Mouse (Mus musculus) testis, postnatal 14 days (tissue): Measurements from ENCODE around the gene Ntrk1.

Source experiments
- DNase-seq: peaks from one replicate; pipeline ENCODE4 v3.0.0; 2021; ENCODE audit warnings: low spot score

Gene Ntrk1

GRCm38 (mm10) chr3:87785626-87786214 is 9.2 kb downstream of the Ntrk1 start:
- no peak for DNase-seq

- no peak for DNase-seq
Measured at GRCm38 (mm10) chr3:87785156-87785555, 9.8 kb downstream of the Ntrk1 start.

- no peak for DNase-seq
Measured at GRCm38 (mm10) chr3:87783282-87784023, 11.5 kb downstream of the Ntrk1 start.

GRCm38 (mm10) chr3:87779086-87779485 is 15.9 kb downstream of the Ntrk1 start:
- no peak for DNase-seq

- DNase-seq, result no peak
Measured at GRCm38 (mm10) chr3:87778283-87778682, 16.7 kb downstream of the Ntrk1 start.

- DNase-seq, result no peak
Measured at GRCm38 (mm10) chr3:87771088-87771487, 23.9 kb downstream of the Ntrk1 start.

- DNase-seq, result peak; percentile 58
Measured at GRCm38 (mm10) chr3:87770280-87770679, 24.7 kb downstream of the Ntrk1 start.

GRCm38 (mm10) chr3:87769506-87769905 is 25.5 kb downstream of the Ntrk1 start:
- no peak for DNase-seq

- peak; percentile 84 for DNase-seq
Measured at GRCm38 (mm10) chr3:87768844-87769243, 26.1 kb downstream of the Ntrk1 start.

GRCm38 (mm10) chr3:87768431-87768830 is 26.5 kb downstream of the Ntrk1 start:
- DNase-seq, result no peak

- peak; percentile 36 for DNase-seq
Measured at GRCm38 (mm10) chr3:87767764-87768163, 27.2 kb downstream of the Ntrk1 start.

GRCm38 (mm10) chr3:87766284-87766667 is 28.7 kb downstream of the Ntrk1 start:
- DNase-seq, result no peak

GRCm38 (mm10) chr3:87765631-87766283 is 29.2 kb downstream of the Ntrk1 start:
- no peak for DNase-seq

GRCm38 (mm10) chr3:87765091-87765490 is 29.9 kb downstream of the Ntrk1 start:
- no peak for DNase-seq

GRCm38 (mm10) chr3:87764506-87764905 is 30.5 kb downstream of the Ntrk1 start:
- no peak for DNase-seq

- peak; percentile 69 for DNase-seq
Measured at GRCm38 (mm10) chr3:87763683-87764289, 31.2 kb downstream of the Ntrk1 start.

GRCm38 (mm10) chr3:87763202-87763601 is 31.8 kb downstream of the Ntrk1 start:
- no peak for DNase-seq

- DNase-seq, result no peak
Measured at GRCm38 (mm10) chr3:87761408-87762375, 33.3 kb downstream of the Ntrk1 start.

- DNase-seq, result no peak
Measured at GRCm38 (mm10) chr3:87758641-87759040, 36.3 kb downstream of the Ntrk1 start.

- no peak for DNase-seq
Measured at GRCm38 (mm10) chr3:87756488-87756887, 38.5 kb downstream of the Ntrk1 start.

GRCm38 (mm10) chr3:87755964-87756363 is 39.0 kb downstream of the Ntrk1 start:
- peak; percentile 83 for DNase-seq

- DNase-seq, result no peak
Measured at GRCm38 (mm10) chr3:87753829-87754228, 41.1 kb downstream of the Ntrk1 start.
